Mouse (Mus musculus) neural tube, postnatal 0 days (tissue): ENCODE data around the gene Ssh2. TPM values are rescaled to one million over a fixed set of nuclear protein-coding genes. Genes with fewer than 3 reads are reported as not detected.

Experiments
- polyA plus RNA-seq: library from polyadenylated mRNA; unstranded; fragments of >200 nt; fragmentation: Nextera tagmentation; extraction: Ambion mirVana; gene quantifications from 2 replicates; pipeline ENCODE4 v1.2.1, GENCODE M21; 2015

Ssh2 gene
- 8.1 and 10.7 TPM in 2 replicates for polyA plus RNA-seq

GRCm38 (mm10) chr11:77215951-77216760 is at the start of gene Ssh2:
Ssh2 (plus strand) TSS chr11:77216287.

GRCm38 (mm10) chr11:77188868-77189267 is 27.2 kb upstream of the Ssh2 start, which contains the start of gene Efcab5:
Efcab5 (minus strand) TSS chr11:77188968.

GRCm38 (mm10) chr11:77462283-77463100 is 246.4 kb downstream of the Ssh2 start, which contains the start of gene Coro6:
Coro6 (plus strand) TSS chr11:77462411.

GRCm38 (mm10) chr11:77489591-77490235 is 273.6 kb downstream of the Ssh2 start, which contains the start of gene Ankrd13b:
Ankrd13b (minus strand) TSS chr11:77489678.

GRCm38 (mm10) chr11:77493512-77494343 is 277.6 kb downstream of the Ssh2 start, which contains the start of gene Git1:
Git1 (plus strand) TSS chr11:77493562.

Other genes starting within 250 kb of the Ssh2 start
- gene Slc6a4, start 217.7 kb upstream of the Ssh2 start, polyA plus RNA-seq: 0.72 and 1.0 TPM in 2 replicates
- 44.7 and 50.3 TPM in 2 replicates for gene Nsrp1, start 137.9 kb upstream of the Ssh2 start, polyA plus RNA-seq
- 0.32 and 0.66 TPM in 2 replicates for gene Efcab5, start 27.3 kb upstream of the Ssh2 start, polyA plus RNA-seq
- 3.7 and 4.3 TPM in 2 replicates for gene Coro6, start 246.1 kb downstream of the Ssh2 start, polyA plus RNA-seq